Mouse (Mus musculus) bone marrow macrophage, adult 2 months (primary cell): ENCODE measurements at regions not wholly inside any gene's neighbourhood (a gene's known extent, or its start where the extent isn't known, plus 50 kb on each side); places are given as distances from the start of the nearest gene placed in this dataset.

ENCODE experiments used
- H3K27ac ChIP-seq: 2 replicates; pipeline ENCODE4 v1.5.1; 2012; ENCODE audit warnings: low read depth, low read length; ENCODE audit not compliant: insufficient read depth
- H3K4me1 ChIP-seq: 2 replicates; pipeline ENCODE4 v1.6.1; 2012; ENCODE audit warnings: low read length; ENCODE audit not compliant: control insufficient read depth, insufficient read depth
- H3K4me3 ChIP-seq: 2 replicates; pipeline ENCODE4 v1.5.1; 2012; ENCODE audit warnings: mild to moderate bottlenecking, low read length, moderate library complexity; ENCODE audit not compliant: insufficient read depth
- CTCF ChIP-seq: IDR thresholded peaks from 2 replicates; pipeline ENCODE4 v1.5.1; 2012; ENCODE audit warnings: low read depth, mild to moderate bottlenecking, low read length, moderate library complexity
- POLR2A ChIP-seq: IDR thresholded peaks from 2 replicates; pipeline ENCODE4 v1.6.1; 2012; ENCODE audit warnings: mild to moderate bottlenecking, low read depth, low read length, borderline replicate concordance

DNA sequence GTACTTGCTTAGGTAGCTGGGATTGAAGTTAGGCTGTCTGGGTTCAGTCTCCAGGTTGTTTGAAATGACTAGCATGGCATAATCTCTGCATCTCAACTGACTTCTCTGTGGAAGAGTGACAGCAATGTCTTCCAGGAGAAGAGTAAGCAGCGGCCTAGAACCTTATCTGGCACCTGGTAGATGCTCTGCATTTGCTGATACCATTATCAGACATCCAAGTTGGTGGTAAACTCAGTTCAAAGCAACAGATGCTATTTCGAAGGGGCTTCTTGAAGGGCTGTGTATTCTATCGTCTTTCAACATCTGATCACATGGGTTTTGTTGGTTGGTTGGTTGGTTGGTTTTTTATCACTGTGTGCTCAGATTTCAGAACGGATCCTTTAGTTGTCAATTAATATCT is 424.7 kb upstream of the Adgrl2 start:
- Histone ChIP-seq H3K27ac (no peak overlapping the region), H3K4me1 (no peaks in the 10 kb centered on the region), H3K4me3 (no peak overlapping the region)
- TF ChIP-seq CTCF (no peak), POLR2A (no peak)

DNA sequence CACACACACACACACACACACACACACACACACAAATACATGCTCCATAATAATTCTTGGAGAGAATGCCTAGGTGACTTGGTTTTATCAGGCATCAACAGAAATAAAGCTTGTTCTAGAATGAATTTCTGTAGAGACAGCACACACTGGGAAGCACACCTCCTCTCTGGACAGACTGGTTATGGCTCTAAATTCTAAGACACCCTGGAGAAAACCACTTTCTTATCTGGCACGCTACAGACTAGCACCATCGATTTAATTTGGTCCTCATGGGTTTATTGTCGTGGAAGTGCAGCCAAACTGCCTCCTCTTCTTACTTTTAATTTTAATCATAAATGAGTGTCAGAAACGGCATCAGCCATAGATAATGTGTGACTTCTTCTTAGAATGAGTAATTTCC is 422.8 kb upstream of the Adgrl2 start:
- TF ChIP-seq POLR2A: no peak
- no peak for TF ChIP-seq CTCF
- H3K4me3 ChIP-seq: no peak overlapping the region
- H3K4me1 ChIP-seq: no peaks in the 10 kb centered on the region
- no peak overlapping the region for H3K27ac ChIP-seq

GRCm38 (mm10) chr3:149410518-149410917 is 420.2 kb upstream of the Adgrl2 start:
- TF ChIP-seq POLR2A (no peak), CTCF (no peak)
- Histone ChIP-seq H3K27ac (no peak overlapping the region), H3K4me3 (no peak overlapping the region), H3K4me1 (no peaks in the 10 kb centered on the region)

DNA sequence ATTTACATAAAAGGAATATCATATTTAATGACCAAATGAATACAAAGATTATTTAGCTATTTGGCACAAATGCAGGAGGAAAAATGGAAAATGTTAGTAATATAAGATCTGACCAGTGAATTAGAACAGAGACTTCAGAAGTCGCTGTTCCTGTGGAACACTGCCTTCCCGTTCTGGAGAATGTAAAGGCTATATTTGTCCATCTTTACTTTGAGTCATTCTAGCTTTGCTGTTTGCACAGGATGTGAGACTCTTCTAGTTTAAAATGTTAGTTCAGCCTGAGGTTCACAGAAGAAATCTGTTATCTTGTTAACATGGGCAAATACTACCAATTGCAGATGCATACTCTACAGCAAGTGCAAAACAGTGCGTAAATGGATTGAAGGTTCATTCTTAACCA is 418.5 kb upstream of the Adgrl2 start:
- Histone ChIP-seq H3K4me1 (no peaks in the 10 kb centered on the region), H3K27ac (no peak overlapping the region), H3K4me3 (no peak overlapping the region)
- no peak for TF ChIP-seq CTCF
- TF ChIP-seq POLR2A: no peak

- Histone ChIP-seq H3K4me1 (no peaks in the 10 kb centered on the region), H3K27ac (no peak overlapping the region), H3K4me3 (no peak overlapping the region)
- no peak for TF ChIP-seq CTCF
- no peak for TF ChIP-seq POLR2A
Observed at GRCm38 (mm10) chr3:149405872-149406271, 415.5 kb upstream of the Adgrl2 start.

- Histone ChIP-seq H3K4me1 (no peaks in the 10 kb centered on the region), H3K4me3 (no peak overlapping the region), H3K27ac (no peak overlapping the region)
- TF ChIP-seq POLR2A (no peak), CTCF (no peak)
Observed at GRCm38 (mm10) chr3:149404691-149405090, 414.3 kb upstream of the Adgrl2 start.

- H3K4me1 ChIP-seq: peaks cover 5% of the 10 kb centered on the region; the same call in 1 of the 2 replicates
- H3K27ac ChIP-seq: no peak overlapping the region
- TF ChIP-seq CTCF (no peak), POLR2A (no peak)
- no peak overlapping the region for H3K4me3 ChIP-seq
Observed at GRCm38 (mm10) chr3:149402496-149402895, 412.1 kb upstream of the Adgrl2 start.

- Histone ChIP-seq H3K4me1 (peaks cover 19% of the 10 kb centered on the region), H3K27ac (no peak overlapping the region), H3K4me3 (no peak overlapping the region)
- TF ChIP-seq CTCF (no peak), POLR2A (no peak)
Observed at GRCm38 (mm10) chr3:149395082-149395481, 404.7 kb upstream of the Adgrl2 start.

DNA sequence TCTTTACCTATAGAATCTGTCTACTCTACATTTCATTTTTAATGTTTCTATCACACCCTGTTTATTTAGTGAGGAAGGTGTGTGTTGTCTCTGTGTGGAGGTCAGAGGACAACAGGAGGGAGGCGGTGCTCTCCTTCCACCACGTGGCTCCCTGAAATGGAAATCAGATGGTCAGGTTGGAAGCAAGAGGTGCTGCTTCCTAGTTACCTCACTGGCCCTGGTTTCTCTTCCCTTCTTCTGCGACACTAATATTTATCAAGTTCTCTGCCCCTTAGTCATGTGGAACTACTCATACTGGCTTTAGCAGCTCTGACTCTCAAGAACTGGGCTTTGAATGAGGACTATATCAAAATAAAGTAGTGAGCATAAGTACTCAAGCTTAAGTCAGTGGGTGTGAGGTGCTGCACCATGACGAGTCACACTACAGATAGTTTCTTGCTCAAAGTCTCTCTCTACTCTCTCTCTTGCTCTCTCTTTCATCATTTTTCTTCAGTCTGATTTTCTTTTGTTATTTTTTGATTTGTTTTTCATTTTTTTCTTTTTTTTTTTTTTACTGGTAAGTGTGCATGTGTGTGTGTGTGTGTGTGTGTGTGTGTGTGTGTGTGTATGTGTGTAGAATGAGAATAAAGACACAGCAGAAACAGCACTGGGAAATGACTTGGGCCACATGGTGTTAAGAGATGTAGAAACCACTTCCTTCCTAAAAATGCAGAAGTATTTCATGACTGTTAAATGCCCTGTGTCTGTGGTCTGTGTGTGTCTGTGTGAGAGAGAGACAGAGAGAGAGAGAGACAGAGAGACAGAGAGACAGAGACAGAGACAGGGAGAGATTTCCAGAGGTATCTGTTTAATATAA is 403.2 kb upstream of the Adgrl2 start:
- TF ChIP-seq POLR2A (no peak), CTCF (no peak)
- H3K4me3 ChIP-seq: no peak overlapping the region
- peaks cover 15% of the 10 kb centered on the region for H3K4me1 ChIP-seq
- H3K27ac ChIP-seq: peak overlapping the region; percentile 40

- no peak overlapping the region for H3K4me3 ChIP-seq
- no peak overlapping the region for H3K27ac ChIP-seq
- TF ChIP-seq POLR2A (no peak), CTCF (no peak)
- H3K4me1 ChIP-seq: peaks cover 14% of the 10 kb centered on the region
Observed at GRCm38 (mm10) chr3:149392164-149392563, 401.8 kb upstream of the Adgrl2 start.
